Mouse (Mus musculus) limb, embryonic 14.5 days (tissue): ENCODE data around the gene Hid1. TPM values are rescaled to one million over a fixed set of nuclear protein-coding genes. Genes with fewer than 3 reads are reported as not detected.

ENCODE experiments used
- ATAC-seq: fragments of 200-750 bp; cut with Nextera tagmentation; 2 replicates; pipeline ENCODE4 v1.8.0; 2017; ENCODE audit warnings: low read depth, moderate number of reproducible peaks, moderate TSS enrichment; ENCODE audit not compliant: low FRiP score
- DNase-seq: peaks from one replicate; pipeline ENCODE4 v3.0.0-alpha.2; 2015; ENCODE audit warnings: low spot score
- H3K27ac ChIP-seq: fragments of 300-500 bp; sonication (generic); replicated peaks from 2 replicates; pipeline ENCODE4 v1.5.1; 2014; ENCODE audit warnings: low read depth, mild to moderate bottlenecking, low read length, moderate library complexity, mixed read lengths
- H3K27me3 ChIP-seq: fragments of 300-500 bp; sonication (generic); 2 replicates; pipeline ENCODE4 v1.6.1; 2014; ENCODE audit warnings: low read length, mixed read lengths; ENCODE audit not compliant: control insufficient read depth, insufficient read depth
- H3K36me3 ChIP-seq: fragments of 300-500 bp; sonication (generic); 2 replicates; pipeline ENCODE4 v1.6.1; 2014; ENCODE audit warnings: mild to moderate bottlenecking, low read length, moderate library complexity, mixed read lengths; ENCODE audit not compliant: control insufficient read depth, insufficient read depth
- H3K4me1 ChIP-seq: fragments of 300-500 bp; sonication (generic); 2 replicates; pipeline ENCODE4 v1.6.1; 2014; ENCODE audit warnings: antibody characterized with exemption, low read length, mixed read lengths; ENCODE audit not compliant: control insufficient read depth, insufficient read depth
- H3K4me2 ChIP-seq: fragments of 300-500 bp; sonication (generic); replicated peaks from 2 replicates; pipeline ENCODE4 v1.6.1; 2014; ENCODE audit warnings: low read depth, mild to moderate bottlenecking, low read length, moderate library complexity; ENCODE audit not compliant: severe bottlenecking
- H3K4me3 ChIP-seq: fragments of 300-500 bp; sonication (generic); replicated peaks from 2 replicates; pipeline ENCODE4 v1.5.1; 2014; ENCODE audit warnings: low read length
- H3K9ac ChIP-seq: fragments of 300-500 bp; sonication (generic); 2 replicates; pipeline ENCODE4 v1.6.1; 2014; ENCODE audit warnings: mild to moderate bottlenecking, low read depth, low read length, moderate library complexity; ENCODE audit not compliant: severe bottlenecking
- H3K9me3 ChIP-seq: fragments of 300-500 bp; sonication (generic); 2 replicates; pipeline ENCODE4 v1.6.1; 2016; ENCODE audit warnings: low read length; ENCODE audit not compliant: control insufficient read depth
- POLR2A ChIP-seq: fragments of 200-500 bp; IDR thresholded peaks from 2 replicates; pipeline ENCODE4 v1.8.0; 2012; ENCODE audit warnings: inconsistent platforms, mild to moderate bottlenecking, moderate library complexity, borderline replicate concordance; ENCODE audit not compliant: insufficient read depth, insufficient read length; ENCODE audit errors: extremely low read depth
- WGBS: fragments of 180-500 bp; shearing (Covaris S2); extraction: QIAGEN DNeasy Blood & Tissue Kit; methylation state at CpG from one replicate; pipeline ENCODE4 v1.1.7; 2014; 5-methylcytosine and 5-hydroxymethylcytosine counted together
- polyA plus RNA-seq, 2 experiments: library from polyadenylated mRNA; depleted of rRNA in 1 of 2; stranded (reverse) in 1 of 2; unstranded in 1 of 2; fragments of >200 nt; fragmentation: Nextera tagmentation in 1 of 2; extraction: Ambion mirVana in 1 of 2; gene quantifications; 2 replicates each; pipeline versions ENCODE4 v1.2.1 to v1.2.3; 2012 to 2014

Hid1 gene
- polyA plus RNA-seq, 2 experiments, result 2.1 to 4.5 TPM

- ATAC-seq, result no peak
- Histone ChIP-seq H3K9ac (no peak overlapping the region), H3K27ac (no peak overlapping the region), H3K27me3 (peaks cover 40% of the 10 kb centered on the region), H3K4me1 (peaks cover 6% of the 10 kb centered on the region; the same call in 1 of the 2 replicates), H3K9me3 (no peaks in the 10 kb centered on the region), H3K4me2 (peak overlapping the region; percentile 52; the same call in 1 of the 2 replicates), H3K36me3 (no peaks in the 10 kb centered on the region), H3K4me3 (no peak overlapping the region; the same call in 1 of the 2 replicates)
- DNase-seq, result no peak
- WGBS, result 69% methylated on average over 12 of the region's 12 CpGs
- TF ChIP-seq POLR2A, result no peak
These were observed 7.3 kb upstream of the Hid1 start for GRCm38 (mm10) chr11:115374695-115375425.

- H3K36me3 ChIP-seq, result no peaks in the 10 kb centered on the region
- TF ChIP-seq POLR2A, result no peak
- H3K27ac ChIP-seq, result no peak overlapping the region
- H3K4me2 ChIP-seq, result peak overlapping the region; percentile 52
- peaks cover 6% of the 10 kb centered on the region; the same call in 1 of the 2 replicates for H3K4me1 ChIP-seq
- DNase-seq, result no peak
- H3K27me3 ChIP-seq, result peaks cover 41% of the 10 kb centered on the region
- no peaks in the 10 kb centered on the region for H3K9me3 ChIP-seq
- no peak for ATAC-seq
- H3K9ac ChIP-seq, result peak overlapping the region; percentile 31; the same call in 1 of the 2 replicates
- H3K4me3 ChIP-seq, result peak overlapping the region; percentile 32
- WGBS, result 2% methylated on average over 30 of the region's 30 CpGs
These were observed 6.5 kb upstream of the Hid1 start for GRCm38 (mm10) chr11:115373805-115374694.

GRCm38 (mm10) chr11:115372737-115373136, 5.2 kb upstream of the Hid1 start:
- no peak for TF ChIP-seq POLR2A
- H3K9ac ChIP-seq, result no peak overlapping the region
- no peak overlapping the region for H3K4me3 ChIP-seq
- no peak for ATAC-seq
- H3K4me2 ChIP-seq, result no peak overlapping the region
- WGBS, result 52% methylated on average over 2 of the region's 2 CpGs
- peaks cover 6% of the 10 kb centered on the region; the same call in 1 of the 2 replicates for H3K4me1 ChIP-seq
- peaks cover 52% of the 10 kb centered on the region for H3K27me3 ChIP-seq
- no peak for DNase-seq
- H3K27ac ChIP-seq, result no peak overlapping the region
- no peaks in the 10 kb centered on the region for H3K36me3 ChIP-seq
- no peaks in the 10 kb centered on the region for H3K9me3 ChIP-seq

- Histone ChIP-seq H3K27ac (no peak overlapping the region), H3K9ac (no peak overlapping the region), H3K4me3 (no peak overlapping the region), H3K4me2 (no peak overlapping the region), H3K36me3 (no peaks in the 10 kb centered on the region), H3K9me3 (no peaks in the 10 kb centered on the region), H3K27me3 (peaks cover 59% of the 10 kb centered on the region), H3K4me1 (peaks cover 13% of the 10 kb centered on the region; the same call in 1 of the 2 replicates)
- DNase-seq (no peak), ATAC-seq (no peak)
- WGBS, result 56% methylated on average over 1 of the region's 1 CpGs
- TF ChIP-seq POLR2A, result no peak
These were observed 4.5 kb upstream of the Hid1 start for GRCm38 (mm10) chr11:115372015-115372414.

GRCm38 (mm10) chr11:115371354-115371753, 3.8 kb upstream of the Hid1 start:
- no peak for TF ChIP-seq POLR2A
- Histone ChIP-seq H3K4me1 (peaks cover 14% of the 10 kb centered on the region), H3K4me2 (no peak overlapping the region), H3K36me3 (no peaks in the 10 kb centered on the region), H3K9ac (no peak overlapping the region), H3K27me3 (peaks cover 66% of the 10 kb centered on the region), H3K4me3 (no peak overlapping the region), H3K27ac (no peak overlapping the region), H3K9me3 (no peaks in the 10 kb centered on the region)
- WGBS, result 57% methylated on average over 8 of the region's 8 CpGs
- ATAC-seq, result no peak
- DNase-seq, result no peak
